Mouse (Mus musculus): ENCODE measurements around the gene Disp1. TPM values are rescaled to one million over a fixed set of nuclear protein-coding genes. Genes with fewer than 3 reads are reported as not detected.

The Disp1 gene
- 2.1 and 8.6 TPM in 2 replicates for total RNA-seq (2015; ENCODE audit: low replicate concordance)
- 0.39 and 6.7 TPM in 2 replicates for total RNA-seq (2017; ENCODE audit: low replicate concordance)

- peak; percentile 79 for ATAC-seq (replicated peaks; ENCODE audit: low FRiP score, poor library complexity, severe bottlenecking)
Observed at GRCm38 (mm10) chr1:183220796-183221718, at the start of gene Disp1. Gene Disp1 (minus strand): TSS chr1:183221522.

GRCm38 (mm10) chr1:183267666-183268065, 46.3 kb upstream of the Disp1 start:
- ATAC-seq (replicated peaks; ENCODE audit: low FRiP score, poor library complexity, severe bottlenecking): no peak

GRCm38 (mm10) chr1:183265921-183266467, 44.7 kb upstream of the Disp1 start:
- no peak for ATAC-seq (replicated peaks; ENCODE audit: low FRiP score, poor library complexity, severe bottlenecking)

- no peak for ATAC-seq (replicated peaks; ENCODE audit: low FRiP score, poor library complexity, severe bottlenecking)
Observed at GRCm38 (mm10) chr1:183264145-183265008, 43.1 kb upstream of the Disp1 start.

GRCm38 (mm10) chr1:183252574-183252973, 31.3 kb upstream of the Disp1 start:
- ATAC-seq (replicated peaks; ENCODE audit: low FRiP score, poor library complexity, severe bottlenecking): no peak

GRCm38 (mm10) chr1:183251818-183252217, 30.5 kb upstream of the Disp1 start:
- ATAC-seq (replicated peaks; ENCODE audit: low FRiP score, poor library complexity, severe bottlenecking): no peak

GRCm38 (mm10) chr1:183250612-183251011, 29.3 kb upstream of the Disp1 start:
- ATAC-seq (replicated peaks; ENCODE audit: low FRiP score, poor library complexity, severe bottlenecking): no peak

GRCm38 (mm10) chr1:183248144-183248543, 26.8 kb upstream of the Disp1 start:
- no peak for ATAC-seq (replicated peaks; ENCODE audit: low FRiP score, poor library complexity, severe bottlenecking)

- ATAC-seq (replicated peaks; ENCODE audit: low FRiP score, poor library complexity, severe bottlenecking): no peak
Observed at GRCm38 (mm10) chr1:183243293-183243692, 22.0 kb upstream of the Disp1 start.

GRCm38 (mm10) chr1:183237901-183238300, 16.6 kb upstream of the Disp1 start:
- ATAC-seq (replicated peaks; ENCODE audit: low FRiP score, poor library complexity, severe bottlenecking): no peak

- ATAC-seq (replicated peaks; ENCODE audit: low FRiP score, poor library complexity, severe bottlenecking): no peak
Observed at GRCm38 (mm10) chr1:183236460-183236859, 15.1 kb upstream of the Disp1 start.

GRCm38 (mm10) chr1:183233679-183234174, 12.4 kb upstream of the Disp1 start:
- ATAC-seq (replicated peaks; ENCODE audit: low FRiP score, poor library complexity, severe bottlenecking): no peak

- ATAC-seq (replicated peaks; ENCODE audit: low FRiP score, poor library complexity, severe bottlenecking): no peak
Observed at GRCm38 (mm10) chr1:183232985-183233678, 11.8 kb upstream of the Disp1 start.

GRCm38 (mm10) chr1:183227469-183227868, 6.1 kb upstream of the Disp1 start:
- ATAC-seq (replicated peaks; ENCODE audit: low FRiP score, poor library complexity, severe bottlenecking): no peak

- ATAC-seq (replicated peaks; ENCODE audit: low FRiP score, poor library complexity, severe bottlenecking): no peak
Observed at GRCm38 (mm10) chr1:183219021-183219420, 2.3 kb downstream of the Disp1 start.

- no peak for ATAC-seq (replicated peaks; ENCODE audit: low FRiP score, poor library complexity, severe bottlenecking)
Observed at GRCm38 (mm10) chr1:183216691-183217090, 4.6 kb downstream of the Disp1 start.

- ATAC-seq (replicated peaks; ENCODE audit: low FRiP score, poor library complexity, severe bottlenecking): no peak
Observed at GRCm38 (mm10) chr1:183215706-183216105, 5.6 kb downstream of the Disp1 start.

- ATAC-seq (replicated peaks; ENCODE audit: low FRiP score, poor library complexity, severe bottlenecking): peak; percentile 93
Observed at GRCm38 (mm10) chr1:183213850-183214249, 7.5 kb downstream of the Disp1 start.

- ATAC-seq (replicated peaks; ENCODE audit: low FRiP score, poor library complexity, severe bottlenecking): no peak
Observed at GRCm38 (mm10) chr1:183212757-183213211, 8.5 kb downstream of the Disp1 start.
